Mouse (Mus musculus) pancreas, adult 10 weeks (tissue): ENCODE results near the gene Ctsh. TPM values are rescaled to one million over a fixed set of nuclear protein-coding genes. Genes with fewer than 3 reads are reported as not detected.

Experiments
- polyA plus RNA-seq: library from polyadenylated mRNA; stranded (reverse); fragments of 350-450 nt; fragmentation: Illumina TruSeq; extraction: RNeasy Lipid Tissue Mini Kit (QIAGEN cat#74804); gene quantifications from one replicate; pipeline ENCODE4 v1.2.3, GENCODE M21; 2015; ENCODE audit warnings: low read depth, low replicate concordance; ENCODE audit not compliant: insufficient read depth

Ctsh gene
- polyA plus RNA-seq = 23.3 TPM

DNA sequence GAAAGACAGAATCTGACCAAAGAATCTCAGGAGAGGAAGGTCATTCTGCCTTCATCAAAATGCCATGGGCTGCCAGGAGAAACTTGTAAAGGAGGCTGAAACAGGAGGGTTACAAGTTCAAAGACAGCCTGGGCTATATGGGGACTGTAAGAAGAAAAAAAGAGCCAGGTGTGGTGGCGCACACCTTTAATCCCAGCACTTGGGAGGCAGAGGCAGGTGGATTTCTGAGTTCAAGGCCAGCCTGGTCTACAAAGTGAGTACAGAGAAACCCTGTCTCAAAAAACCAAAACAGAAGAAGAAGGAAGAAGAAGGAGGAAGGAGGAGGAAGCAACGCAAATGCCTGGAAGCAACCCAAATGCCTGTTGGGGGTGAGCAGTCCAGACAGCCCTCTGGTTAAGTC, at the start of gene Ctsh:
Gene Ctsh (plus strand): TSS at position 301 of the 400 bp plus-strand sequence.

DNA sequence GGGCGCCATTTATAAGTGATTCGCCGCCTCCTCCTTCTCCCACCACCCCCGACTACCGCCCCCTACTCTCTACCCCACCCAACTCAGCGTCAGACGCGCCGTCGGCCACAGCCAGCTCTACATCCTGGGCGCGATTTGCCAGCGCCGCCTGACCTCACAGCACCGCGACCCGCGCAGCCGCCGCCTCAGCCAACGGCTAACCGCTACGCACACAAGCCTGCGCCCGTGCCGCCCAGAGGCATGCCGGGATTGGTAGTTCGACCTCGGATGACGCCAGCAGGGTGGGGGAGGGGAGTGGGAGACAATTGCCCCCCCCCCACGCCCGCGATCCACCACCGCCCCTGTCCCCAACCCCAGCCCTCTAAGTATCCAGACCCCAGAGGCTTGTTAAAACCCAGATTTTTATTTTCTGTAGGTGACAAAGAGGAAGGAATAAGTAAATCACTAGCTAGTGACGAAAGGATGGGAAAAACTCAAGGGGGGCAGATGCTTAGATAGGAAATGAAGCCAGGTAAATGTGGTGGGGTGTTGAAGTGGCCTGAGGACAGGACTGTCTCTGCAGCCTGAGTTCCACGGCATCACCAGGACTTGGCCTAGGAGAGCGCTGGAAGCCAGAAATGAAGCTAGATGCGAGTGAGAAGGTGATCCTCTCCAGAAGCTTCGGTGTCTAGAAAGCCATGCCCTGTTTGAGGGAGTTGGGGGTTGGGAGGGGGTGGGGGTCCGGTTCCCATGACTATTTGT, 60.8 kb downstream of the Ctsh start, which contains the start of gene Morf4l1:
Gene Morf4l1 (minus strand): TSS at position 208 of the 741 bp plus-strand sequence.

Other genes with a start within 250 kb of the Ctsh start
- 4.0 TPM for gene Rasgrf1, start 144.2 kb upstream of the Ctsh start, polyA plus RNA-seq
- 56.0 TPM for gene Morf4l1, start 60.6 kb downstream of the Ctsh start, polyA plus RNA-seq
- gene Adamts7, start 108.9 kb downstream of the Ctsh start, polyA plus RNA-seq = 1.7 TPM
- gene Tbc1d2b, start 216.7 kb downstream of the Ctsh start, polyA plus RNA-seq = 8.5 TPM